Mouse (Mus musculus) lung, embryonic 14.5 days (tissue): Measurements from ENCODE around the gene Zcchc17. TPM values are rescaled to one million over a fixed set of nuclear protein-coding genes. Genes with fewer than 3 reads are reported as not detected.

Experiments used
- ATAC-seq: fragments of 200-750 bp; cut with Nextera tagmentation; 2 replicates; pipeline ENCODE4 v1.8.0; 2017; ENCODE audit warnings: mild to moderate bottlenecking, moderate TSS enrichment, moderate library complexity; ENCODE audit not compliant: insufficient read depth
- DNase-seq: peaks from one replicate; pipeline ENCODE4 v3.0.0-alpha.2; 2015
- H3K27ac ChIP-seq: fragments of 300-500 bp; sonication (generic); 2 replicates; pipeline ENCODE4 v1.5.1; 2014; ENCODE audit warnings: low read depth, mild to moderate bottlenecking, moderate library complexity
- H3K27me3 ChIP-seq: fragments of 300-500 bp; sonication (generic); 2 replicates; pipeline ENCODE4 v1.6.1; 2014; ENCODE audit warnings: low read length, control low read depth; ENCODE audit not compliant: insufficient read depth
- H3K36me3 ChIP-seq: fragments of 300-500 bp; sonication (generic); 2 replicates; pipeline ENCODE4 v1.6.1; 2014; ENCODE audit warnings: control low read depth; ENCODE audit not compliant: insufficient read depth
- H3K4me1 ChIP-seq: fragments of 300-500 bp; sonication (generic); 2 replicates; pipeline ENCODE4 v1.6.1; 2014; ENCODE audit warnings: antibody characterized with exemption, control low read depth; ENCODE audit not compliant: insufficient read depth
- H3K4me2 ChIP-seq: fragments of 300-500 bp; sonication (generic); 2 replicates; pipeline ENCODE4 v1.6.1; 2014; ENCODE audit warnings: mild to moderate bottlenecking
- H3K4me3 ChIP-seq: fragments of 300-500 bp; sonication (generic); 2 replicates; pipeline ENCODE4 v1.5.1; 2014; ENCODE audit warnings: low read depth, low read length
- H3K9ac ChIP-seq: fragments of 300-500 bp; sonication (generic); 2 replicates; pipeline ENCODE4 v1.6.1; 2014
- H3K9me3 ChIP-seq: fragments of 300-500 bp; sonication (generic); 2 replicates; pipeline ENCODE4 v1.6.1; 2016; ENCODE audit warnings: low read depth, low read length, control low read depth
- CTCF ChIP-seq: IDR thresholded peaks from 2 replicates; pipeline ENCODE4 v1.5.1; 2016; ENCODE audit warnings: antibody characterized with exemption, low read depth
- WGBS: fragments of 180-500 bp; shearing (Covaris S2); extraction: QIAGEN DNeasy Blood & Tissue Kit; methylation state at CpG from one replicate; pipeline ENCODE4 v1.1.7; 2014; 5-methylcytosine and 5-hydroxymethylcytosine counted together
- polyA plus RNA-seq: library from polyadenylated mRNA; unstranded; fragments of >200 nt; fragmentation: Nextera tagmentation; extraction: Ambion mirVana; gene quantifications from 2 replicates; pipeline ENCODE4 v1.2.1, GENCODE M21; 2014

Zcchc17 gene
- polyA plus RNA-seq, 1 experiment from 2014 or later, result 70.6 TPM

- Histone ChIP-seq H3K27ac (no peak overlapping the region), H3K9me3 (no peaks in the 10 kb centered on the region), H3K4me2 (no peak overlapping the region), H3K36me3 (peaks cover 29% of the 10 kb centered on the region), H3K27me3 (no peaks in the 10 kb centered on the region), H3K4me1 (no peaks in the 10 kb centered on the region), H3K4me3 (no peak overlapping the region), H3K9ac (no peak overlapping the region)
- TF ChIP-seq CTCF, result peak; percentile 83
- DNase-seq (peak; percentile 83), ATAC-seq (peak; percentile 47; the same call in 1 of the 2 replicates)
- 21% methylated on average over 4 of the region's 4 CpGs for WGBS
Observed at GRCm38 (mm10) chr4:130341691-130342090, 18.1 kb downstream of the Zcchc17 start.

GRCm38 (mm10) chr4:130335867-130336266 is 23.9 kb downstream of the Zcchc17 start:
- no peak overlapping the region for H3K27ac ChIP-seq
- H3K4me2 ChIP-seq, result no peak overlapping the region
- WGBS, result 62% methylated on average over 5 of the region's 5 CpGs
- no peak for TF ChIP-seq CTCF
- H3K4me1 ChIP-seq, result no peaks in the 10 kb centered on the region
- no peak overlapping the region for H3K9ac ChIP-seq
- no peaks in the 10 kb centered on the region for H3K27me3 ChIP-seq
- H3K4me3 ChIP-seq, result no peak overlapping the region
- DNase-seq (no peak), ATAC-seq (no peak)
- peaks cover 59% of the 10 kb centered on the region for H3K36me3 ChIP-seq
- no peaks in the 10 kb centered on the region for H3K9me3 ChIP-seq

- Histone ChIP-seq H3K9me3 (no peaks in the 10 kb centered on the region), H3K36me3 (peaks cover 62% of the 10 kb centered on the region), H3K27me3 (no peaks in the 10 kb centered on the region), H3K9ac (no peak overlapping the region), H3K4me3 (no peak overlapping the region), H3K4me1 (no peaks in the 10 kb centered on the region), H3K27ac (no peak overlapping the region), H3K4me2 (no peak overlapping the region)
- ATAC-seq (no peak), DNase-seq (no peak)
- 76% methylated on average over 9 of the region's 9 CpGs for WGBS
- TF ChIP-seq CTCF, result no peak
Observed at GRCm38 (mm10) chr4:130327366-130327765, 32.4 kb downstream of the Zcchc17 start.

GRCm38 (mm10) chr4:130325446-130325845 is 34.3 kb downstream of the Zcchc17 start:
- ATAC-seq, result no peak
- no peak overlapping the region for H3K4me3 ChIP-seq
- H3K9ac ChIP-seq, result no peak overlapping the region
- H3K9me3 ChIP-seq, result no peaks in the 10 kb centered on the region
- 93% methylated on average over 2 of the region's 2 CpGs for WGBS
- DNase-seq, result no peak
- H3K36me3 ChIP-seq, result peaks cover 62% of the 10 kb centered on the region
- no peak overlapping the region for H3K4me2 ChIP-seq
- H3K4me1 ChIP-seq, result no peaks in the 10 kb centered on the region
- no peaks in the 10 kb centered on the region for H3K27me3 ChIP-seq
- TF ChIP-seq CTCF, result 0 out of 2 replicates have a peak, but pooled peaks have one; percentile 21
- H3K27ac ChIP-seq, result no peak overlapping the region

- Histone ChIP-seq H3K27me3 (no peaks in the 10 kb centered on the region), H3K4me1 (no peaks in the 10 kb centered on the region), H3K9me3 (no peaks in the 10 kb centered on the region), H3K4me2 (no peak overlapping the region), H3K27ac (peak overlapping the region; percentile 36; the same call in 1 of the 2 replicates), H3K36me3 (peaks cover 68% of the 10 kb centered on the region), H3K9ac (no peak overlapping the region), H3K4me3 (no peak overlapping the region)
- TF ChIP-seq CTCF, result no peak
- no peak for ATAC-seq
- 59% methylated on average over 5 of the region's 5 CpGs for WGBS
- DNase-seq, result no peak
Observed at GRCm38 (mm10) chr4:130323607-130324006, 36.1 kb downstream of the Zcchc17 start.

GRCm38 (mm10) chr4:130323165-130323564 is 36.6 kb downstream of the Zcchc17 start:
- Histone ChIP-seq H3K4me3 (no peak overlapping the region), H3K36me3 (peaks cover 65% of the 10 kb centered on the region), H3K9me3 (no peaks in the 10 kb centered on the region), H3K4me2 (no peak overlapping the region), H3K27me3 (no peaks in the 10 kb centered on the region), H3K27ac (peak overlapping the region; percentile 36; the same call in 1 of the 2 replicates), H3K4me1 (no peaks in the 10 kb centered on the region), H3K9ac (no peak overlapping the region)
- 62% methylated on average over 1 of the region's 1 CpGs for WGBS
- no peak for ATAC-seq
- no peak for DNase-seq
- TF ChIP-seq CTCF, result no peak

GRCm38 (mm10) chr4:130322567-130322966 is 37.2 kb downstream of the Zcchc17 start:
- H3K36me3 ChIP-seq, result peaks cover 63% of the 10 kb centered on the region
- no peaks in the 10 kb centered on the region for H3K9me3 ChIP-seq
- H3K27me3 ChIP-seq, result no peaks in the 10 kb centered on the region
- ATAC-seq, result no peak
- no peak overlapping the region for H3K4me2 ChIP-seq
- no peak for TF ChIP-seq CTCF
- no peak overlapping the region for H3K27ac ChIP-seq
- no peak overlapping the region for H3K9ac ChIP-seq
- H3K4me3 ChIP-seq, result no peak overlapping the region
- no peaks in the 10 kb centered on the region for H3K4me1 ChIP-seq
- 72% methylated on average over 7 of the region's 7 CpGs for WGBS
- no peak for DNase-seq

- H3K9me3 ChIP-seq, result no peaks in the 10 kb centered on the region
- H3K4me2 ChIP-seq, result no peak overlapping the region
- TF ChIP-seq CTCF, result no peak
- H3K9ac ChIP-seq, result no peak overlapping the region
- H3K36me3 ChIP-seq, result peaks cover 58% of the 10 kb centered on the region
- no peak for DNase-seq
- H3K27ac ChIP-seq, result no peak overlapping the region
- no peaks in the 10 kb centered on the region for H3K4me1 ChIP-seq
- no peak overlapping the region for H3K4me3 ChIP-seq
- no peaks in the 10 kb centered on the region for H3K27me3 ChIP-seq
- WGBS, result 86% methylated on average over 7 of the region's 7 CpGs
- no peak for ATAC-seq
Observed at GRCm38 (mm10) chr4:130321640-130322039, 38.1 kb downstream of the Zcchc17 start.
